Mouse (Mus musculus): ENCODE data around the gene Cd5. TPM values are rescaled to one million over a fixed set of nuclear protein-coding genes. Genes with fewer than 3 reads are reported as not detected.

The Cd5 gene
- total and polyA plus RNA-seq, 2 experiments from 2014 or later, result 0.53 to 0.55 TPM

- Histone ChIP-seq H3K9me3 (ENCODE audit: low read length) (no peaks in the 10 kb centered on the region), H3K27ac (ENCODE audit: low read depth, low read length) (no peak overlapping the region), H3K4me2 (ENCODE audit: low read depth, low read length, poor library complexity, severe bottlenecking) (no peak overlapping the region), H3K36me3 (ENCODE audit: insufficient read depth, low read length) (no peaks in the 10 kb centered on the region), H3K4me1 (ENCODE audit: insufficient read depth, low read length) (peaks cover 29% of the 10 kb centered on the region), H3K4me3 (ENCODE audit: low read depth, low read length) (no peak overlapping the region), H3K9ac (replicated peaks; ENCODE audit: low read length, poor library complexity, severe bottlenecking) (no peak overlapping the region), H3K27me3 (ENCODE audit: insufficient read depth, low read length) (no peaks in the 10 kb centered on the region)
- WGBS, result 86% methylated on average over 10 of the region's 10 CpGs
- no peak for ATAC-seq (ENCODE audit: low FRiP score)
- no peak for DNase-seq (ENCODE audit: low spot score)
- no peak for TF ChIP-seq CTCF (IDR thresholded peaks at IDR 0.05)
Measured at GRCm38 (mm10) chr19:10693926-10694682, 44.7 kb downstream of the Cd5 start.

DNA sequence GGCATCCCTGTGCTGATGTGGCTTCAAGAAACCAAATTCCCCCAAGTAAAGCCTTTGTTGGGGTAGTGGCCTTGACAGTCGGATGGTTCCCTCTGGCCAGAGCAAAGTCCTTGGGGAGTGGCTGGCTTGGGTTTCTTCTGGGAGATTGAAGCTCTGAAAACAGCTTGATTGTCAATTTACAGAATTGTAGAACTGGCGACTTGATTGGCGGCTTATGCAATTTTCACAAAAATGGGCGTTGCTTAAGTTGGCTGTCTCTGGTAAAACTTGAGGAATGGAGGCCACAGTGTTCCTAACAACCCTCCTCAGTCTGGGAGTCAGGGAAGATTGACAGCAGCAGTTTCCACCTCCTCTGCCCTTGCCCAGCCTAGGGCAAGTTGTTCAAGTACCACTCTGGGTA is 46.4 kb downstream of the Cd5 start:
- no peak for TF ChIP-seq CTCF (IDR thresholded peaks at IDR 0.05)
- no peak overlapping the region for H3K27ac ChIP-seq (ENCODE audit: low read depth, low read length)
- 94% methylated on average over 4 of the region's 4 CpGs for WGBS
- H3K36me3 ChIP-seq (ENCODE audit: insufficient read depth, low read length), result no peaks in the 10 kb centered on the region
- H3K4me2 ChIP-seq (ENCODE audit: low read depth, low read length, poor library complexity, severe bottlenecking), result no peak overlapping the region
- ATAC-seq (ENCODE audit: low FRiP score) (no peak), DNase-seq (ENCODE audit: low spot score) (no peak)
- H3K4me3 ChIP-seq (ENCODE audit: low read depth, low read length), result no peak overlapping the region
- H3K4me1 ChIP-seq (ENCODE audit: insufficient read depth, low read length), result peaks cover 27% of the 10 kb centered on the region; the same call in 1 of the 2 replicates
- no peak overlapping the region for H3K9ac ChIP-seq (replicated peaks; ENCODE audit: low read length, poor library complexity, severe bottlenecking)
- no peaks in the 10 kb centered on the region for H3K27me3 ChIP-seq (ENCODE audit: insufficient read depth, low read length)
- H3K9me3 ChIP-seq (ENCODE audit: low read length), result no peaks in the 10 kb centered on the region

- DNase-seq (ENCODE audit: low spot score) (no peak), ATAC-seq (ENCODE audit: low FRiP score) (no peak)
- Histone ChIP-seq H3K27ac (ENCODE audit: low read depth, low read length) (no peak overlapping the region), H3K9ac (replicated peaks; ENCODE audit: low read length, poor library complexity, severe bottlenecking) (no peak overlapping the region), H3K36me3 (ENCODE audit: insufficient read depth, low read length) (no peaks in the 10 kb centered on the region), H3K9me3 (ENCODE audit: low read length) (no peaks in the 10 kb centered on the region), H3K27me3 (ENCODE audit: insufficient read depth, low read length) (no peaks in the 10 kb centered on the region), H3K4me2 (ENCODE audit: low read depth, low read length, poor library complexity, severe bottlenecking) (no peak overlapping the region), H3K4me1 (ENCODE audit: insufficient read depth, low read length) (peaks cover 24% of the 10 kb centered on the region; the same call in 1 of the 2 replicates), H3K4me3 (ENCODE audit: low read depth, low read length) (no peak overlapping the region)
- WGBS, result 80% methylated on average over 3 of the region's 3 CpGs
- TF ChIP-seq CTCF (IDR thresholded peaks at IDR 0.05), result no peak
Measured at GRCm38 (mm10) chr19:10691660-10692059, 47.1 kb downstream of the Cd5 start.

DNA sequence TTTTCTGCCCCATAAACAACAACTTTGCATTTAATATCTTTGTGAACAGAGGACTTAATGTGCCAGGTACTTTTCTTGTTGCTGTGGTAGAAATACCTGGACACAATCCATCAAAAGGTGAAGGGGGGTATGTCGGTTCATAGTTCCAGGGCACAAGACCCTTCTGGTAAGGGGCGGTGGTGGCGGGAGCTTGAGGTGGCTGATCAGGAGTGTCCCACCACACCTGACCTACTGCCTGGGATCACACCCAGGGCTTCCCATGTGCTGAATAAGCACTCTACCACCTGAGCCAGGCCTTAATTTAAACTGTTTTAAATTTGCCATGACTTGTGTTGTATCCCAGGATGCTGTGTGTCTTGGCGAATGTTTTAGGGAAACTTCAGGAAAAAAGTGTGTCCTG is 47.7 kb downstream of the Cd5 start:
- H3K27me3 ChIP-seq (ENCODE audit: insufficient read depth, low read length), result no peaks in the 10 kb centered on the region
- ATAC-seq (ENCODE audit: low FRiP score), result no peak
- WGBS, result 96% methylated on average over 4 of the region's 4 CpGs
- peaks cover 24% of the 10 kb centered on the region; the same call in 1 of the 2 replicates for H3K4me1 ChIP-seq (ENCODE audit: insufficient read depth, low read length)
- H3K9ac ChIP-seq (replicated peaks; ENCODE audit: low read length, poor library complexity, severe bottlenecking), result no peak overlapping the region
- no peaks in the 10 kb centered on the region for H3K9me3 ChIP-seq (ENCODE audit: low read length)
- TF ChIP-seq CTCF (IDR thresholded peaks at IDR 0.05), result no peak
- DNase-seq (ENCODE audit: low spot score), result no peak
- H3K36me3 ChIP-seq (ENCODE audit: insufficient read depth, low read length), result no peaks in the 10 kb centered on the region
- H3K4me2 ChIP-seq (ENCODE audit: low read depth, low read length, poor library complexity, severe bottlenecking), result no peak overlapping the region
- H3K27ac ChIP-seq (ENCODE audit: low read depth, low read length), result no peak overlapping the region
- no peak overlapping the region for H3K4me3 ChIP-seq (ENCODE audit: low read depth, low read length)

- peaks cover 20% of the 10 kb centered on the region; the same call in 1 of the 2 replicates for H3K4me1 ChIP-seq (ENCODE audit: insufficient read depth, low read length)
- no peaks in the 10 kb centered on the region for H3K27me3 ChIP-seq (ENCODE audit: insufficient read depth, low read length)
- H3K9ac ChIP-seq (replicated peaks; ENCODE audit: low read length, poor library complexity, severe bottlenecking), result no peak overlapping the region
- 75% methylated on average over 3 of the region's 3 CpGs for WGBS
- H3K27ac ChIP-seq (ENCODE audit: low read depth, low read length), result peak overlapping the region; percentile 96
- peak overlapping the region; percentile 24 for H3K4me2 ChIP-seq (ENCODE audit: low read depth, low read length, poor library complexity, severe bottlenecking)
- DNase-seq (ENCODE audit: low spot score) (no peak), ATAC-seq (ENCODE audit: low FRiP score) (no peak)
- H3K36me3 ChIP-seq (ENCODE audit: insufficient read depth, low read length), result no peaks in the 10 kb centered on the region
- no peak for TF ChIP-seq CTCF (IDR thresholded peaks at IDR 0.05)
- no peak overlapping the region for H3K4me3 ChIP-seq (ENCODE audit: low read depth, low read length)
- no peaks in the 10 kb centered on the region for H3K9me3 ChIP-seq (ENCODE audit: low read length)
Measured at GRCm38 (mm10) chr19:10690336-10690735, 48.5 kb downstream of the Cd5 start.

GRCm38 (mm10) chr19:10689470-10690166 is 49.2 kb downstream of the Cd5 start:
- H3K27ac ChIP-seq (ENCODE audit: low read depth, low read length), result peak overlapping the region; percentile 96
- H3K9me3 ChIP-seq (ENCODE audit: low read length), result no peaks in the 10 kb centered on the region
- ATAC-seq (ENCODE audit: low FRiP score), result no peak; the same call in 1 of the 2 replicates
- WGBS, result 30% methylated on average over 5 of the region's 5 CpGs
- H3K4me1 ChIP-seq (ENCODE audit: insufficient read depth, low read length), result peaks cover 18% of the 10 kb centered on the region; the same call in 1 of the 2 replicates
- H3K36me3 ChIP-seq (ENCODE audit: insufficient read depth, low read length), result no peaks in the 10 kb centered on the region
- peak overlapping the region; percentile 96 for H3K9ac ChIP-seq (replicated peaks; ENCODE audit: low read length, poor library complexity, severe bottlenecking)
- H3K4me3 ChIP-seq (ENCODE audit: low read depth, low read length), result peak overlapping the region; percentile 78
- TF ChIP-seq CTCF (IDR thresholded peaks at IDR 0.05), result no peak
- H3K4me2 ChIP-seq (ENCODE audit: low read depth, low read length, poor library complexity, severe bottlenecking), result peak overlapping the region; percentile 77
- peak; percentile 66 for DNase-seq (ENCODE audit: low spot score)
- no peaks in the 10 kb centered on the region for H3K27me3 ChIP-seq (ENCODE audit: insufficient read depth, low read length)
